ENCODE assay signal across 9 mouse cellular contexts in genomic region chr2:34912613-34913012, GRCm38 (mm10). TPM values are rescaled to one million over a fixed set of nuclear protein-coding genes. Genes with fewer than 3 reads are reported as not detected.
A peak's percentile ranks its signal among the peaks of the same experiment; 100 is the strongest.
DNase-seq lines count a peak whose midpoint lies in the region; ATAC-seq and TF ChIP-seq lines count a peak whose summit lies in the region.
"Had no signal": no experiment of that assay in that cellular context is flagged by ENCODE, and none has a peak within 500 bp of the region (broad histone marks: within the 10 kb centered on the region; RNA-seq: fewer than 3 reads in every experiment).

No protein-coding gene starts in this region.

- no peak overlapping the region for H3K27ac ChIP-seq in lung, postnatal 0 days (ENCODE audit: low read length)
- no peak overlapping the region for H3K27ac ChIP-seq in forebrain, postnatal 0 days (ENCODE audit: low read depth, low read length)
- no peak overlapping the region for H3K27ac ChIP-seq in liver, postnatal 0 days (ENCODE audit: low read depth)

- peak overlapping the region; percentile 59; the same call in 1 of the 2 replicates for H3K4me3 ChIP-seq in lung, postnatal 0 days (ENCODE audit: low read depth, low read length)
- no peak overlapping the region for H3K4me3 ChIP-seq in forebrain, postnatal 0 days (ENCODE audit: low read depth, low read length)
- H3K4me3 ChIP-seq in liver, postnatal 0 days (ENCODE audit: low read depth, low read length), result peak overlapping the region; percentile 66

- no peaks in the 10 kb centered on the region for H3K36me3 ChIP-seq in lung, postnatal 0 days (ENCODE audit: insufficient read depth, low read length)
- H3K36me3 ChIP-seq in forebrain, postnatal 0 days (ENCODE audit: insufficient read depth), result no peaks in the 10 kb centered on the region
- 0 out of 2 replicates have a peak, but pooled peaks cover 7% of the 10 kb centered on the region for H3K36me3 ChIP-seq in liver, postnatal 0 days (replicated peaks; ENCODE audit: insufficient read depth, low read length)

- no peak for ATAC-seq in lung, postnatal 0 days
- no peak for ATAC-seq in forebrain, postnatal 0 days
- ATAC-seq in liver, postnatal 0 days, result no peak
- no peak for ATAC-seq in megakaryocyte progenitor cell, adult 5-6 weeks (replicated peaks; ENCODE audit: poor library complexity)

- 43% methylated on average over 7 of the region's 7 CpGs for WGBS in lung, postnatal 0 days
- WGBS in forebrain, postnatal 0 days, result 45% methylated on average over 7 of the region's 7 CpGs
- 62% methylated on average over 7 of the region's 7 CpGs for WGBS in liver, postnatal 0 days (ENCODE audit: insufficient replicate concordance)

- no peak for TF ChIP-seq CTCF in lung, postnatal 0 days (IDR thresholded peaks at IDR 0.05)
- TF ChIP-seq CTCF in forebrain, postnatal 0 days (IDR thresholded peaks at IDR 0.05; ENCODE audit: low read depth), result no peak
- TF ChIP-seq CTCF in liver, postnatal 0 days (IDR thresholded peaks at IDR 0.05; ENCODE audit: low read depth), result no peak

- H3K27me3 ChIP-seq in lung, postnatal 0 days (replicated peaks; ENCODE audit: insufficient read depth, low read length), result no peaks in the 10 kb centered on the region
- peaks cover 13% of the 10 kb centered on the region; the same call in 1 of the 2 replicates for H3K27me3 ChIP-seq in forebrain, postnatal 0 days (ENCODE audit: insufficient read depth, low read length)
- H3K27me3 ChIP-seq in liver, postnatal 0 days (ENCODE audit: insufficient read depth, low read length), result peaks cover 15% of the 10 kb centered on the region; the same call in 1 of the 2 replicates

- peaks cover 7% of the 10 kb centered on the region; the same call in 1 of the 2 replicates for H3K4me1 ChIP-seq in lung, postnatal 0 days (ENCODE audit: insufficient read depth, low read depth, low read length)
- H3K4me1 ChIP-seq in forebrain, postnatal 0 days (ENCODE audit: insufficient read depth), result no peaks in the 10 kb centered on the region
- peaks cover 2% of the 10 kb centered on the region; the same call in 1 of the 2 replicates for H3K4me1 ChIP-seq in liver, postnatal 0 days (ENCODE audit: insufficient read depth)

- no peak overlapping the region for H3K9ac ChIP-seq in lung, postnatal 0 days (replicated peaks; ENCODE audit: low read depth)
- H3K9ac ChIP-seq in forebrain, postnatal 0 days, result no peak overlapping the region; the same call in 1 of the 2 replicates
- H3K9ac ChIP-seq in liver, postnatal 0 days (replicated peaks), result peak overlapping the region; percentile 65

- no peaks in the 10 kb centered on the region for H3K9me3 ChIP-seq in lung, postnatal 0 days (ENCODE audit: low read length)
- H3K9me3 ChIP-seq in forebrain, postnatal 0 days (ENCODE audit: low read length), result no peaks in the 10 kb centered on the region
- H3K9me3 ChIP-seq in liver, postnatal 0 days (ENCODE audit: low read length), result no peaks in the 10 kb centered on the region

- no peak for DNase-seq in lung, postnatal 0 days (ENCODE audit: low spot score)
- no peak for DNase-seq in lung, postnatal 25 days (ENCODE audit: low spot score)
- DNase-seq in forebrain, postnatal 0 days, result no peak
- DNase-seq in liver, postnatal 0 days, result no peak
- peak; percentile 63 to 80 for DNase-seq in thymus, postnatal 36 days
- DNase-seq in cerebellum, adult 11 months, result no peak
- DNase-seq in lung, postnatal 4 days, result no peak
- DNase-seq: adrenal gland, adult 8-10 months had no signal

- peak overlapping the region; percentile 99 for H3K4me2 ChIP-seq in lung, postnatal 0 days (replicated peaks; ENCODE audit: low read depth, low read length)
- peak overlapping the region; percentile 94; the same call in 1 of the 2 replicates for H3K4me2 ChIP-seq in forebrain, postnatal 0 days (ENCODE audit: low read depth)
- H3K4me2 ChIP-seq in liver, postnatal 0 days (ENCODE audit: low read depth, low read length), result peak overlapping the region; percentile 79

- TF ChIP-seq EP300 in lung, postnatal 0 days (IDR thresholded peaks at IDR 0.05), result no peak
- TF ChIP-seq EP300 in liver, postnatal 0 days (IDR thresholded peaks at IDR 0.05; ENCODE audit: low read depth), result no peak

RNA-seq across cellular contexts. Expression of gene Phf19, which starts 1.2 kb away (rescaled TPM):
- polyA plus RNA-seq in lung, postnatal 0 days (2015; fragmentation: Nextera tagmentation; extraction: Ambion mirVana), result 1.3 and 1.6 TPM in 2 replicates
- total RNA-seq in forebrain, postnatal 0 days (2014; rRNA removed), result 1.5 and 2.5 TPM in 2 replicates
- polyA plus RNA-seq in forebrain, postnatal 0 days (2015; fragmentation: Nextera tagmentation; extraction: Ambion mirVana), result 1.5 and 2.4 TPM in 2 replicates
- 1.1 and 1.3 TPM in 2 replicates for polyA plus RNA-seq in liver, postnatal 0 days (2015; fragmentation: Nextera tagmentation; extraction: Ambion mirVana)
- total RNA-seq in megakaryocyte progenitor cell, adult 5-6 weeks (2015), result 6.9 and 8.8 TPM in 2 replicates
- 6.5 and 10.0 TPM in 2 replicates for total RNA-seq in megakaryocyte progenitor cell, adult 5-6 weeks (2017)

RNA-seq across cellular contexts. Expression of gene Psmd5, which starts 37.8 kb away (rescaled TPM):
- 61.2 and 64.7 TPM in 2 replicates for polyA plus RNA-seq in lung, postnatal 0 days (2015; fragmentation: Nextera tagmentation; extraction: Ambion mirVana)
- total RNA-seq in forebrain, postnatal 0 days (2014; rRNA removed), result 40.5 and 43.3 TPM in 2 replicates
- polyA plus RNA-seq in forebrain, postnatal 0 days (2015; fragmentation: Nextera tagmentation; extraction: Ambion mirVana), result 84.6 and 85.2 TPM in 2 replicates
- 36.0 and 37.3 TPM in 2 replicates for polyA plus RNA-seq in liver, postnatal 0 days (2015; fragmentation: Nextera tagmentation; extraction: Ambion mirVana)
- 81.7 and 88.9 TPM in 2 replicates for total RNA-seq in megakaryocyte progenitor cell, adult 5-6 weeks (2015)
- total RNA-seq in megakaryocyte progenitor cell, adult 5-6 weeks (2017), result 27.5 and 33.9 TPM in 2 replicates

RNA-seq across cellular contexts. Expression of gene Cutal, which starts 38.4 kb away (rescaled TPM):
- polyA plus RNA-seq in lung, postnatal 0 days (2015; fragmentation: Nextera tagmentation; extraction: Ambion mirVana), result 5.4 and 7.2 TPM in 2 replicates
- 0.38 and 0.43 TPM in 2 replicates for total RNA-seq in forebrain, postnatal 0 days (2014; rRNA removed)
- polyA plus RNA-seq in forebrain, postnatal 0 days (2015; fragmentation: Nextera tagmentation; extraction: Ambion mirVana), result 0.29 and 0.39 TPM in 2 replicates
- polyA plus RNA-seq in liver, postnatal 0 days (2015; fragmentation: Nextera tagmentation; extraction: Ambion mirVana), result 7.2 and 8.5 TPM in 2 replicates
- total RNA-seq in megakaryocyte progenitor cell, adult 5-6 weeks (2015), result not detected in 2 replicates
- not detected in 2 replicates for total RNA-seq in megakaryocyte progenitor cell, adult 5-6 weeks (2017)

RNA-seq across cellular contexts. Expression of gene Traf1, which starts 49.0 kb away (rescaled TPM):
- polyA plus RNA-seq in lung, postnatal 0 days (2015; fragmentation: Nextera tagmentation; extraction: Ambion mirVana), result 61.4 and 67.0 TPM in 2 replicates
- total RNA-seq in forebrain, postnatal 0 days (2014; rRNA removed), result 0.86 and 2.2 TPM in 2 replicates
- 1.9 and 2.7 TPM in 2 replicates for polyA plus RNA-seq in forebrain, postnatal 0 days (2015; fragmentation: Nextera tagmentation; extraction: Ambion mirVana)
- 0.34 and 0.43 TPM in 2 replicates for polyA plus RNA-seq in liver, postnatal 0 days (2015; fragmentation: Nextera tagmentation; extraction: Ambion mirVana)
- total RNA-seq in megakaryocyte progenitor cell, adult 5-6 weeks (2015), result 1.3 and 1.4 TPM in 2 replicates
- 0.61 TPM in 1 of 2 replicates, not detected in the other for total RNA-seq in megakaryocyte progenitor cell, adult 5-6 weeks (2017)

Comparison
In these comparisons a context has a peak if more than half of its experiments do, and no peak if none do; other contexts are left out.
1. DNase-seq: peak in thymus, postnatal 36 days (2 of 2); none in lung, postnatal 0 days (single experiment), lung, postnatal 25 days (single experiment), forebrain, postnatal 0 days (single experiment), liver, postnatal 0 days (single experiment), cerebellum, adult 11 months (single experiment) and lung, postnatal 4 days (0 of 2).
2. Peak in every context shown above with its lines, with median percentiles within 50 percentile points of each other: H3K4me2 ChIP-seq.